Mouse (Mus musculus) kidney, embryonic 16.5 days (tissue): ENCODE data around the gene Ipo8. TPM values are rescaled to one million over a fixed set of nuclear protein-coding genes. Genes with fewer than 3 reads are reported as not detected.

Source experiments
- ATAC-seq: fragments of 200-750 bp; cut with Nextera tagmentation; 2 replicates; pipeline ENCODE4 v1.8.0; 2017; ENCODE audit warnings: moderate TSS enrichment; ENCODE audit not compliant: low FRiP score, low TSS enrichment
- H3K27ac ChIP-seq: fragments of 300-500 bp; sonication (generic); 2 replicates; pipeline ENCODE4 v1.5.1; 2014; ENCODE audit warnings: low read length
- H3K27me3 ChIP-seq: fragments of 300-500 bp; sonication (generic); 2 replicates; pipeline ENCODE4 v1.6.1; 2014; ENCODE audit warnings: low read length, control low read depth, mixed read lengths; ENCODE audit not compliant: insufficient read depth
- H3K36me3 ChIP-seq: fragments of 300-500 bp; sonication (generic); 2 replicates; pipeline ENCODE4 v1.6.1; 2014; ENCODE audit warnings: low read length, control low read depth, mixed read lengths; ENCODE audit not compliant: insufficient read depth
- H3K4me1 ChIP-seq: fragments of 300-500 bp; sonication (generic); 2 replicates; pipeline ENCODE4 v1.6.1; 2014; ENCODE audit warnings: low read length, control low read depth, mixed read lengths; ENCODE audit not compliant: insufficient read depth
- H3K4me2 ChIP-seq: fragments of 300-500 bp; sonication (generic); replicated peaks from 2 replicates; pipeline ENCODE4 v1.6.1; 2014; ENCODE audit warnings: low read depth, low read length
- H3K4me3 ChIP-seq: fragments of 300-500 bp; sonication (generic); 2 replicates; pipeline ENCODE4 v1.5.1; 2014; ENCODE audit warnings: mild to moderate bottlenecking, low read length
- H3K9ac ChIP-seq: fragments of 300-500 bp; sonication (generic); replicated peaks from 2 replicates; pipeline ENCODE4 v1.6.1; 2014; ENCODE audit warnings: low read length
- H3K9me3 ChIP-seq: fragments of 300-500 bp; sonication (generic); 2 replicates; pipeline ENCODE4 v1.6.1; 2016; ENCODE audit warnings: low read length, control low read depth
- WGBS: fragments of 180-500 bp; shearing (Covaris S2); extraction: QIAGEN DNeasy Blood & Tissue Kit; methylation state at CpG from one replicate; pipeline ENCODE4 v1.1.7; 2014; 5-methylcytosine and 5-hydroxymethylcytosine counted together
- polyA plus RNA-seq: library from polyadenylated mRNA; unstranded; fragments of >200 nt; fragmentation: Nextera tagmentation; extraction: Ambion mirVana; gene quantifications from 2 replicates; pipeline ENCODE4 v1.2.1, GENCODE M21; 2015

The Ipo8 gene
- polyA plus RNA-seq, 1 experiment from 2014 or later: 24.8 TPM

GRCm38 (mm10) chr6:148767228-148767627, 64.0 kb downstream of the Ipo8 start:
- Histone ChIP-seq H3K36me3 (peaks cover 11% of the 10 kb centered on the region), H3K9ac (no peak overlapping the region), H3K27ac (no peak overlapping the region), H3K4me2 (no peak overlapping the region), H3K4me1 (no peaks in the 10 kb centered on the region), H3K27me3 (no peaks in the 10 kb centered on the region), H3K9me3 (0 out of 2 replicates have a peak, but pooled peaks cover 3% of the 10 kb centered on the region), H3K4me3 (no peak overlapping the region)
- ATAC-seq: no peak

DNA sequence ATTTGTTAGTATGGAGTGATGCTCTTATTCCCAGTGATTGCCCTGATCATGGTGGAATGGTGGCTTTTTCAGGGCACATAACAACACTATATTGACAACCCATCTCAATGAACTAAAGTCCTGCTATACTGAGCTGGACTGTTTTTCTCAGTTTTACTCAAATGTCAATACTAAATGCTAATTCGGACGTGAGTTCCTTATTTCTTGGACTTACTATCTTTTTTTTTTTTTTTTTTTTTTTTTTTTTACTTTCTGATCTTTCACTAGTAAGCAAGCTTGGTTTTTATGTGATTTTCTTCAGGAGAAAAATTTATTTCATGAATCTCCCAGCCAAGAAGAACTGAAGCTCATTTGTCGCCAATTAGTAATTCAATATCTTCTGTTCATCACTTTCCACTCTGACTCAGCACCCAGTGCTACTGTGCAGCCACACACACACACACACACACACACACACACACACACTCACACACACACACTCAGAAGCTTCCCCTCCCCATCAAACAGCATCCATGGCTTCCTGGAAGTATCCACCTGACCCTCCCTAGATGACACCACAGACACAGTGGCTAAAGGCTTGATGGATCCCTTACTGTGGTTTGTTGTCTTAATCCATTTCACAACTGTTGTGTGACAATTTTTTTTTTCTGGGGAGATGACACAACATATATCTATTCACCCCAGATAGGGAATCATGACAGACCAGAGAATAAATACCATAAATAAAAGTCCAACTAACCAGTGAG, 69.1 kb downstream of the Ipo8 start:
- Histone ChIP-seq H3K4me1 (no peaks in the 10 kb centered on the region), H3K27ac (no peak overlapping the region), H3K9me3 (0 out of 2 replicates have a peak, but pooled peaks cover 2% of the 10 kb centered on the region), H3K4me3 (no peak overlapping the region), H3K9ac (no peak overlapping the region), H3K36me3 (no peaks in the 10 kb centered on the region), H3K4me2 (no peak overlapping the region), H3K27me3 (no peaks in the 10 kb centered on the region)
- WGBS: 77% methylated on average over 3 of the region's 3 CpGs
- ATAC-seq: no peak

DNA sequence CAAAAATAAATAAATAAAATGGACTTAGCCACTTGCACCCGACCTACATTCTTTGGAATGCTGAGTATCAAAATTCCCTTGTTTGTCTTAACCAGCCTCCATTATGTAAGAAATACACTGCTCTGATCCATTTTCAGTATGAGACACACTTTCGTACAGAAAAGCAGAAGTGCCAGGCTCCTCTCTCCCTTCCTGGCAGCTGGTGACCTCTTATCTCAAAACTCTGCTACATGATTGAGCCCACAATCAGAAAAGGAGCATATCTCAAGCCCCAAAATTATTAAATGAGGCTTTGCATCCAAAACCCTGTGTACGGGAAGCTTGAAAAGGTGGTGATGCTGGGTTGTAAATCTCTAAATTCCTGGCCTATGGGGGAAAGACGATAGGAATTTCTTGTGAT, 69.8 kb downstream of the Ipo8 start:
- no peak for ATAC-seq
- no peaks in the 10 kb centered on the region for H3K9me3 ChIP-seq
- no peak overlapping the region for H3K9ac ChIP-seq
- no peaks in the 10 kb centered on the region for H3K4me1 ChIP-seq
- H3K4me2 ChIP-seq: no peak overlapping the region
- no peaks in the 10 kb centered on the region for H3K36me3 ChIP-seq
- H3K27me3 ChIP-seq: no peaks in the 10 kb centered on the region
- H3K4me3 ChIP-seq: no peak overlapping the region
- H3K27ac ChIP-seq: no peak overlapping the region
- WGBS: 71% methylated on average over 4 of the region's 4 CpGs

- Histone ChIP-seq H3K27me3 (no peaks in the 10 kb centered on the region), H3K9ac (no peak overlapping the region), H3K9me3 (no peaks in the 10 kb centered on the region), H3K27ac (no peak overlapping the region), H3K4me1 (no peaks in the 10 kb centered on the region), H3K4me2 (no peak overlapping the region), H3K36me3 (no peaks in the 10 kb centered on the region), H3K4me3 (no peak overlapping the region)
- ATAC-seq: no peak
- WGBS: 94% methylated on average over 1 of the region's 1 CpGs
Observed at GRCm38 (mm10) chr6:148756535-148756934, 74.7 kb downstream of the Ipo8 start.

GRCm38 (mm10) chr6:148751400-148751799, 79.9 kb downstream of the Ipo8 start:
- no peak for ATAC-seq
- Histone ChIP-seq H3K36me3 (no peaks in the 10 kb centered on the region), H3K4me1 (no peaks in the 10 kb centered on the region), H3K27me3 (no peaks in the 10 kb centered on the region), H3K4me3 (no peak overlapping the region), H3K9me3 (no peaks in the 10 kb centered on the region), H3K9ac (no peak overlapping the region), H3K27ac (no peak overlapping the region), H3K4me2 (no peak overlapping the region)
- 78% methylated on average over 2 of the region's 2 CpGs for WGBS

DNA sequence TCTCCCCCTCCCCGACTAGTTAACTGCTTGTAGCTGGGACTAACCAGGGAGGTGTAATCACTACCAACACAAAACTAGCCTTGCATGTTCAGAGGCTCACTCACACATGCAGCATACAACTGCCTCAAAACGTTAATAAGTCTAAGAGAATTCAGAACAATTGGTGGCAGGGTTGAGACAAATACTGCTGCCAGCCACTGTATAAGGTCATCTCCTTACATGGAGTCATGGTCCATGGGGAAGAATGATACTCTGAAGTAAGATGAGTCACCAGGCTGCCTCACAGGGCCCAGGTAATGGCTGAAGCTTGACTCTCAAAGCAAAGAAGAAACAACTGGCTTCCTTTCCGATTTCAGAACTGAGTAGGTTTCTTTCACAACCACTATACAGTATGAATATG, 81.1 kb downstream of the Ipo8 start:
- Histone ChIP-seq H3K4me3 (no peak overlapping the region), H3K36me3 (no peaks in the 10 kb centered on the region), H3K4me2 (no peak overlapping the region), H3K9me3 (no peaks in the 10 kb centered on the region), H3K4me1 (no peaks in the 10 kb centered on the region), H3K27ac (no peak overlapping the region), H3K9ac (no peak overlapping the region), H3K27me3 (no peaks in the 10 kb centered on the region)
- 85% methylated on average over 3 of the region's 3 CpGs for WGBS
- ATAC-seq: no peak

DNA sequence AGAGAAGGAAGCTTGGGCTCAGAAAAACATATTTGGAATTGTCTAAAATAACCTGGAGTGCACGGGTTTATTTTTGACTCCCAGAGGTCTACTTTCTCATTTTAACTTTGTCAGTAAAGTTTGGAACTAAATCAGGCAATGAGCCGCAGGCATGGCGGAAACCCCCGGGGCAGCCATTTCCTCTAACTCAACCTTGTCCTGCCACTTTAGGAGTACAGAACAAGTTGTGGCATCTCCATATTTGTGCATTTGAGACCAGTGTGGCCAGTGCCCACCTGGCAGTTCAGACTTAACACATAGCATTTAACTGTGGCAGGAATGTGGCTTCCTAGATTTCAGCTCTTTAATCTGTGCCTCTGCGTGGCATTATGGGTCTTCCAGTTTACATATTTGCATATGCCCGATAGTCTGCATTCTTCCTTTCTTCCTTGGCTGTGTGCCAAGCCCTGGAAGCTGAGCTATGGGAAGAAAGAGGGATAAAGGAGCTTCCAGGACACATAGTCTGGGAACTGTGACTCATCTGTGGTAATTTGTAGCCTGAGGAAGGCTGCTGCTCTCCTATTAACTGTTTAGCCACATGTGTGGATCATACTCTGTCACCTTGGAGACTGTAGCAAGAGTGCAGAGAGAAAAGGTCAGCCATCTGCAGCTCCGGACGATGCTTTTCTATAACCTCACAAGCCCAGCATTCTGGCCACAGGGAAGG, 90.6 kb downstream of the Ipo8 start:
- Histone ChIP-seq H3K9ac (no peak overlapping the region), H3K4me2 (no peak overlapping the region), H3K9me3 (no peaks in the 10 kb centered on the region), H3K4me3 (no peak overlapping the region), H3K4me1 (0 out of 2 replicates have a peak, but pooled peaks cover 3% of the 10 kb centered on the region), H3K27ac (no peak overlapping the region), H3K36me3 (no peaks in the 10 kb centered on the region), H3K27me3 (no peaks in the 10 kb centered on the region)
- 64% methylated on average over 8 of the region's 8 CpGs for WGBS
- ATAC-seq: no peak

DNA sequence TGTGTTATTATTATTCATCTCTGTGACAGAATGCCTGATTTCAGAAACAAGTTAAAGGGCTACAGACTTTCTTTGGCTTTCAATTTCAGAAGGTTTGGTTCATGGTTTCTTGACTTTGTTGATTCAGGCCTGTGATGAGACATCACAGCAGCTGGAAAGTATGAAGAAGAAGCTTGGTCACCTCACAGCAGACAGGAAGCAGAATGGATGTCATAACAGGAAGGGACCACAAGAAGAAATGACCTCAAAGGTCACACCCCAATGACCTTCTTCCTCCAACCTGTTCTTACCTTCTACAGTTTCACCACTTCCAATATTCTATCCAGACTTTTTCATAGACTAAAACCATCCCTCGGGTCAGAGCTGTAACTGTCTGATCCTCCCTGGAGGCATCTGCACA, 94.9 kb downstream of the Ipo8 start:
- H3K9ac ChIP-seq: no peak overlapping the region
- H3K27ac ChIP-seq: no peak overlapping the region
- no peaks in the 10 kb centered on the region for H3K9me3 ChIP-seq
- H3K4me1 ChIP-seq: 0 out of 2 replicates have a peak, but pooled peaks cover 3% of the 10 kb centered on the region
- no peaks in the 10 kb centered on the region for H3K27me3 ChIP-seq
- H3K4me3 ChIP-seq: no peak overlapping the region
- no peak overlapping the region for H3K4me2 ChIP-seq
- 84% methylated on average over 1 of the region's 1 CpGs for WGBS
- no peaks in the 10 kb centered on the region for H3K36me3 ChIP-seq
- no peak for ATAC-seq

DNA sequence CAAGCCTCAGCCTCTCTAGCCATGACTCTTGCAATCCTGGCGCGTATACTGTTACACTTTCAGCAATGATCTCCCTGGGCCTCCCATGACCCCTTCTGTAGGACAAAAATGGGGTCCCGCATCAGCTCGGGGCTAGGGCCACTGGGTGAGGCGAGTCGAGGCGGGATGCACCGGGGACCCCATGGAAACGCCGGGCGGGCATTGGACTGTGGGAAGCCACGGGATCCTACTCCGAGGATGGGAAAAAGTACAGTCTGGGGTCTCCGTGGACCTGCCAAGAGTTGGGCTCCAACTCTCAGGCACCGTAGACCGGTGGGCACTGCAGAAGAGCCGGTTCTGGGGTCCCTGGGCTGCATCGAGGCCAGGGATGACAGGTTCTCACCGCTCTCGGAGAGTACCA, 97.3 kb downstream of the Ipo8 start:
- whole genome bisulfite sequencing: 94% methylated on average over 20 of the region's 20 CpGs
- ATAC-seq: no peak
- H3K9me3 ChIP-seq: no peaks in the 10 kb centered on the region
- H3K4me2 ChIP-seq: no peak overlapping the region
- H3K27ac ChIP-seq: no peak overlapping the region
- H3K4me3 ChIP-seq: no peak overlapping the region
- H3K4me1 ChIP-seq: no peaks in the 10 kb centered on the region
- H3K9ac ChIP-seq: no peak overlapping the region
- no peaks in the 10 kb centered on the region for H3K27me3 ChIP-seq
- H3K36me3 ChIP-seq: no peaks in the 10 kb centered on the region

- WGBS: 82% methylated on average over 1 of the region's 1 CpGs
- Histone ChIP-seq H3K9me3 (no peaks in the 10 kb centered on the region), H3K4me3 (no peak overlapping the region), H3K27ac (no peak overlapping the region), H3K4me1 (no peaks in the 10 kb centered on the region), H3K36me3 (no peaks in the 10 kb centered on the region), H3K9ac (no peak overlapping the region), H3K27me3 (no peaks in the 10 kb centered on the region), H3K4me2 (no peak overlapping the region)
- ATAC-seq: no peak
Observed at GRCm38 (mm10) chr6:148732920-148733319, 98.3 kb downstream of the Ipo8 start.
